Comparison of ENCODE assay signal across 19 mouse cellular contexts in the genomic region with DNA sequence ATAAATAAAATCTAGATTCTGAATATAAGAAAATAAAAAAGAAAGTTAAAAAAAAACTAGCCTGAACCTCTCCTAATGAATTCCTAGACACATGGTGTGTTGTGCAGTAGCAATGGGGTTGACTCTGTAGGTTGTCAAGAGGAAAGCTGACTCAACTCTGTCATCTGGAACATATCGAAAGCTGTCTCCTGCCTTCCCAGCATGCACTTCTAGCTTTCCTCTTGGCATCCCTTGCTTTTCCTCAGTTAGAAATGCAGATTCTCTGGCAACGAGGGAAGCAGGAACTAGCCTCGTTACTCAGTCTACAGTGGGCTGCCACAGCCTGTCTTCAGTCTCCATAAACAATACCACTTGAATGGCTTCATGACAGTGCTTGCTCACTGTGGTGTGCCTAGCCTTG. TPM values are rescaled to one million over a fixed set of nuclear protein-coding genes. Genes with fewer than 3 reads are reported as not detected.
A peak's percentile ranks its signal among the peaks of the same experiment; 100 is the strongest.
DNase-seq lines count a peak whose midpoint lies in the region; ATAC-seq and TF ChIP-seq lines count a peak whose summit lies in the region.
"Had no signal": no experiment of that assay in that cellular context is flagged by ENCODE, and none has a peak within 500 bp of the region (broad histone marks: within the 10 kb centered on the region; RNA-seq: fewer than 3 reads in every experiment).

No protein-coding gene starts in this region.

- no peak for TF ChIP-seq CTCF in testis, adult 2 months (IDR thresholded peaks at IDR 0.05; ENCODE audit: control insufficient read depth, insufficient read depth, insufficient replicate concordance, low read depth, low read length)

- 62% methylated on average over 3 of the region's 3 CpGs for WGBS in forebrain, embryonic 13.5 days
- 80% methylated on average over 3 of the region's 3 CpGs for WGBS in forebrain, embryonic 10.5 days

- no peak for DNase-seq in forebrain, embryonic 10.5 days (ENCODE audit: extremely low spot score, low spot score)
- DNase-seq in layer of hippocampus, adult 18-20 months (ENCODE audit: low spot score in 2 of 2): peak; percentile 25 to 62
- no peak for DNase-seq in layer of hippocampus, adult 11-12 months (ENCODE audit: low spot score)
- DNase-seq in testis, postnatal 10 days (ENCODE audit: low spot score): no peak
- no peak for DNase-seq in cerebellum, adult 9-10 months
- DNase-seq: adrenal gland, adult 2 months; adrenal gland, postnatal 25 days; cerebellum, adult 2 months; embryo, embryonic 11 days; gastrocnemius, postnatal 14 days had no signal

- no peak overlapping the region for H3K4me2 ChIP-seq in forebrain, embryonic 13.5 days
- H3K4me2 ChIP-seq: embryonic facial prominence, embryonic 12.5 days; heart, embryonic 12.5 days had no signal

- H3K4me1 ChIP-seq in forebrain, embryonic 13.5 days: peaks cover 19% of the 10 kb centered on the region
- peaks cover 39% of the 10 kb centered on the region for H3K4me1 ChIP-seq in forebrain, embryonic 10.5 days
- H3K4me1 ChIP-seq in testis, adult 2 months (ENCODE audit: control insufficient read depth, insufficient read depth, low read length): no peaks in the 10 kb centered on the region

- H3K27me3 ChIP-seq in forebrain, embryonic 13.5 days: no peaks in the 10 kb centered on the region
- H3K27me3 ChIP-seq in forebrain, embryonic 10.5 days (ENCODE audit: poor library complexity, severe bottlenecking): no peaks in the 10 kb centered on the region
- H3K27me3 ChIP-seq in testis, adult 2 months (ENCODE audit: control insufficient read depth, insufficient read depth, low read length): no peaks in the 10 kb centered on the region
- H3K27me3 ChIP-seq: embryonic facial prominence, embryonic 12.5 days had no signal

- H3K9me3 ChIP-seq in forebrain, embryonic 13.5 days (replicated peaks): no peaks in the 10 kb centered on the region
- H3K9me3 ChIP-seq in forebrain, embryonic 10.5 days: no peaks in the 10 kb centered on the region
- H3K9me3 ChIP-seq: embryonic facial prominence, embryonic 12.5 days; heart, embryonic 12.5 days; hindbrain, embryonic 10.5 days had no signal

- no peak for ATAC-seq in forebrain, embryonic 13.5 days
- ATAC-seq: inflammation-experienced regulatory T-cells, adult 6 months; intestine, postnatal 0 days had no signal

- TF ChIP-seq POLR2A in testis, adult 2 months (IDR thresholded peaks at IDR 0.05; ENCODE audit: control insufficient read depth, low read depth, low read length): no peak

- H3K27ac ChIP-seq in forebrain, embryonic 13.5 days: no peak overlapping the region
- no peak overlapping the region for H3K27ac ChIP-seq in forebrain, embryonic 10.5 days
- no peak overlapping the region for H3K27ac ChIP-seq in testis, adult 2 months (ENCODE audit: control insufficient read depth, insufficient read depth, low read depth, low read length)
- H3K27ac ChIP-seq: embryonic facial prominence, embryonic 12.5 days; hindbrain, embryonic 10.5 days had no signal

- H3K4me3 ChIP-seq in forebrain, embryonic 13.5 days: no peak overlapping the region
- no peak overlapping the region for H3K4me3 ChIP-seq in forebrain, embryonic 10.5 days
- peak overlapping the region; percentile 23; the same call in 1 of the 2 replicates for H3K4me3 ChIP-seq in testis, adult 2 months (ENCODE audit: control insufficient read depth, low read depth, low read length)
- H3K4me3 ChIP-seq: embryonic facial prominence, embryonic 12.5 days; heart, embryonic 12.5 days; hindbrain, embryonic 10.5 days had no signal

- peaks cover 29% of the 10 kb centered on the region for H3K36me3 ChIP-seq in forebrain, embryonic 13.5 days (ENCODE audit: poor library complexity, severe bottlenecking)
- H3K36me3 ChIP-seq in forebrain, embryonic 10.5 days (replicated peaks): peaks cover 30% of the 10 kb centered on the region
- H3K36me3 ChIP-seq in testis, adult 2 months (ENCODE audit: control insufficient read depth, insufficient read depth, low read length): no peaks in the 10 kb centered on the region

- peak overlapping the region; percentile 37; the same call in 1 of the 2 replicates for H3K9ac ChIP-seq in forebrain, embryonic 13.5 days
- H3K9ac ChIP-seq: embryonic facial prominence, embryonic 12.5 days; heart, embryonic 12.5 days had no signal

RNA-seq across cellular contexts. Expression of gene Trp53rka, which starts 7.3 kb away (rescaled TPM):
- 41.3 and 47.0 TPM in 2 replicates for polyA plus RNA-seq in forebrain, embryonic 13.5 days (2015; fragmentation: Nextera tagmentation; extraction: Ambion mirVana)
- polyA plus RNA-seq in forebrain, embryonic 10.5 days (2016; fragmentation: Nextera tagmentation; extraction: Ambion mirVana): 55.3 and 59.3 TPM in 2 replicates
- total RNA-seq in layer of hippocampus, adult 18-20 months (2021): 10 to 100 TPM; 19.2 to 21.7 TPM
- 8.0 and 9.2 TPM in 2 replicates for polyA plus RNA-seq in testis, adult 2 months (2012; rRNA removed)

RNA-seq across cellular contexts. Expression of gene Slc13a3, which starts 12.8 kb away (rescaled TPM):
- polyA plus RNA-seq in forebrain, embryonic 13.5 days (2015; fragmentation: Nextera tagmentation; extraction: Ambion mirVana): 2.8 and 3.1 TPM in 2 replicates
- polyA plus RNA-seq in forebrain, embryonic 10.5 days (2016; fragmentation: Nextera tagmentation; extraction: Ambion mirVana): 0.69 and 0.77 TPM in 2 replicates
- total RNA-seq in layer of hippocampus, adult 18-20 months (2021): 1 to 10 TPM; 7.2 to 9.3 TPM
- polyA plus RNA-seq in testis, adult 2 months (2012; rRNA removed): 0.67 and 0.85 TPM in 2 replicates
- total RNA-seq: CH12.LX; common myeloid progenitor, adult 5-6 weeks had no signal
- polyA plus RNA-seq: inflammation-experienced regulatory T-cells, adult 6 months; intestine, postnatal 0 days had no signal

RNA-seq across cellular contexts. Expression of gene Slc2a10, which starts 17.8 kb away (rescaled TPM):
- 2.7 and 2.8 TPM in 2 replicates for polyA plus RNA-seq in forebrain, embryonic 13.5 days (2015; fragmentation: Nextera tagmentation; extraction: Ambion mirVana)
- polyA plus RNA-seq in forebrain, embryonic 10.5 days (2016; fragmentation: Nextera tagmentation; extraction: Ambion mirVana): 4.6 and 5.9 TPM in 2 replicates
- 1 to 10 TPM in 1 of 2 experiments, under 1 TPM in 1; 0.99 to 1.5 TPM for total RNA-seq in layer of hippocampus, adult 18-20 months (2021)
- polyA plus RNA-seq in testis, adult 2 months (2012; rRNA removed): 0.26 and 0.94 TPM in 2 replicates
- total RNA-seq: CH12.LX had no signal
- polyA plus RNA-seq: inflammation-experienced regulatory T-cells, adult 6 months had no signal

Comparison
In these comparisons a context has a peak if more than half of its experiments do, and no peak if none do; other contexts are left out.
1. DNase-seq: peak in layer of hippocampus, adult 18-20 months (2 of 2); none in forebrain, embryonic 10.5 days (single experiment), layer of hippocampus, adult 11-12 months (single experiment), testis, postnatal 10 days (single experiment) and cerebellum, adult 9-10 months (single experiment).